Mouse (Mus musculus) gastrocnemius, postnatal 14 days (tissue): ENCODE data around the gene Zfp81. TPM values are rescaled to one million over a fixed set of nuclear protein-coding genes. Genes with fewer than 3 reads are reported as not detected.
"Not testable (repeated sequence)": the region's sequence is repeated elsewhere in the genome, so short reads cannot be mapped to it uniquely, and the experiment has no call there.

ENCODE experiments used
- DNase-seq: peaks from one replicate; pipeline ENCODE4 v3.0.0; 2021; ENCODE audit warnings: mixed read lengths
- intact Hi-C: fragments of 180-260 bp; cut with DNase I; formaldehyde crosslinking; loops from one replicate; pipeline ENCODE4 v1.15.1; 2025; ENCODE audit warnings: low total_unique reads
- long read RNA-seq, 2 experiments: library from polyadenylated mRNA; stranded (forward); transcript quantifications; one replicate each; pipeline ENCODE4 v2.0.0; 2021
- total RNA-seq, 2 experiments: library from RNA; stranded (reverse); gene quantifications; 2 replicates each; pipeline ENCODE4 v1.2.3; 2021

Gene Zfp81
- 1 to 10 TPM; 3.8 TPM for total RNA-seq
- long read RNA-seq, experiment 1, full-length matches to known transcripts, result 1 of 4 reads
- long read RNA-seq, experiment 1, partial matches to known transcripts, result 0 of 4 reads
- long read RNA-seq, experiment 1, other reads (novel, unspliced or antisense), result 3 of 4 reads
- long read RNA-seq, experiment 2, result 0 reads

DNA sequence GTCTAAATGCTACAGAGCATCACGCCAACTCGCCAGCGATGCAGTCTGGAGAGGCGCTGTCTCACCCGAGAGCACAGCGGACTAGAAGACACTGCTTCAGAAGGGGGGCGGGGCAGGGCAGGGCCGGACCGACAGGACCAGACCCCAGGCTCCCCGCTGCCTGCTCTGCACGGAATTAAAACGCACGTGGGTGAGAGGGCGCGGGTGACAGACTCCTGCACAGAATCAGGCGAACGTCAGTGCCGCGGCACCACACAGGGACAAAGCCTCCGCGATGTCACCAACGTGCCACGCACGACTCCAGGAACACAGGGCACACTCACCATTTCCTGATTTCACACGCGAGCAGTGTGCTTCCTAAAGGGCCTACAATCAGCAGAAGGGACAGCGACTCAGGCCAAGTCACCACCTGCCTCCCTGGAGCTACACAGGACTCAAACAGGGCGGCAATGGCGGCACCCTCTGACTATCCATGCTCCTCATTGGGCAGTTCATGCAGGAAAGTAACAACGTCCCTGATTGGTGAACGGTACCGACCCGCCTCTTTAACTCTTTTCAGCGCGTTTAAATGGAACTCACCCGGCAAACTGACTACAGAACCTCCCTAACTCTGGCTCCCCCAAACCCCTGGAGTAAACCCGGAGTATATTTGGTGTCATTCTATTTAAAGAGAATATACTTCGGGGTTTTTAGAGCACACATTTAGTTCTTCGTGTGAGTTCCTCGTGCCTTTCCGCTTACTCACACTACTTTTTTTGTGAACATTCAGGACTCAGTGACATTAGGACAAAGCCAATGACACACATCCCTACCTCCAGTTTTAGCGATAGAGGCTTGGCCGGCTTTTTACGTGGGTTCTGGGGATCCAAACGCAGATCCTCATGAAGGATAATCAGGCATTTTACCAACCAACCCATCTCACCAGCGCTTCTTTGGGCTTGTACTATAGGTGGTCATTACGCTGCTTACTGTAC is at the start of gene Zfp81:
Gene Zfp81, minus strand, starts transcription at position 468 of the 974 bp plus-strand sequence.
- peak; percentile 81 for DNase-seq
- intact Hi-C loops, result no loop called here

DNA sequence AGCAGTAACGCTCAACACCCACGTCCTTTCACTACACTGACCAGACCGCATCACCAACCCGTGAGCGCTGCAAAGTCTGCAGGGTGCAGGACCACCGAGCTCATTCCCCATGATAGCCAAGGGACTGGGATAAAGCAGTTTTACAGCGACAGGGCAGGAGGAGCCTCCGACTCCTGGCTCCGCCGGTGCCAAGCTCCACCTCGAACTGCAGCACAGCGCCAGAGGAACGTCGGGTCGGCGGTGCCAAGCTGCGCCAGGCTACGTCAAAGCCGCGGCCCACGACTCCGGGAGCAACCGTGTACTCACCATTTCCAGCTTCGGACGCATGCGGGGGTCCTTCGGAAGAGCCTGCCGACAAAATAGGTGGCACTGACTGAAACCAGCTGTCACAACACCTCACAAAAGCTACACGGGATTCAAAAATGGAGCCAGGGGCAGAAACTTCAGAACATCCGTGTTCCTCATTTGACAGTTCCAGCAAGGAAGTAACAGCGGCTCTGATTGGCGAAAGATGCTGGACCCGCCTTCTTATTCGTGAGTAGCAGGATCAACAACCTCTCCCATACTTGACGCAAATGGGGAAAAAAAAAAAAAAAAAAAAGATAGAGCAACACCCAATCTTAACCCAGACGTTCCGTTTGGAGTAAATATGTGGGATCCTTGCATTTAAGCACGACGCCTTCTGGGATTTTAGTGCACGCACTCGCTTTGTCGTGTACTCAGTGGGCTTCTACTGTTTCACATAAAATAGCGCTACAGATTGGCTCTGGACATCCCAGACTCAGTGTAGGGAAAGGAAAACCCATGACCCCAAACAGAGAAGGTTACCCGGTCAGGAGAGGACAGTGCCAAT is 35.7 kb upstream of the Zfp81 start, which contains the start of gene Zfp101:
Gene Zfp101, minus strand, starts transcription at position 460 of the 853 bp plus-strand sequence.
- intact Hi-C loops, result no loop called here
- peak; percentile 84 for DNase-seq

DNA sequence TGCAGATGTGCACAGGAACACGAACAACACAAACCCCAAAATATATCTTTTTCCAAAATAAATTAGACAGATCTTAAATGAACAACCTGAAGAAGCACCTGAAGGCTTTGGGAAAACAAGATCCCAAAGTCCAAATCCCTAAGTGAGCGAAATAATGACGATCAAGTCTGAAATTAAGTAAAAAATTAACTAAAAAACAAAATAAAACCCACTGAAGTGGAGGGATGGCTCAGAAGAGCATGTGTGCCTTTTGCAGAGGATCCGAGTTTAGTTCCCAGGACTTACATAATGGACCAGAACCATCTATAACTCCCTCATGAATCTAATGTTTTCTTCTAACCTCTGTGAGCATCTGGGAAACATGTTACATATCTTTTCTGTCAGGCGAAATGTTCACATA is 33.6 kb upstream of the Zfp81 start:
- intact Hi-C loops, result no loop called here

DNA sequence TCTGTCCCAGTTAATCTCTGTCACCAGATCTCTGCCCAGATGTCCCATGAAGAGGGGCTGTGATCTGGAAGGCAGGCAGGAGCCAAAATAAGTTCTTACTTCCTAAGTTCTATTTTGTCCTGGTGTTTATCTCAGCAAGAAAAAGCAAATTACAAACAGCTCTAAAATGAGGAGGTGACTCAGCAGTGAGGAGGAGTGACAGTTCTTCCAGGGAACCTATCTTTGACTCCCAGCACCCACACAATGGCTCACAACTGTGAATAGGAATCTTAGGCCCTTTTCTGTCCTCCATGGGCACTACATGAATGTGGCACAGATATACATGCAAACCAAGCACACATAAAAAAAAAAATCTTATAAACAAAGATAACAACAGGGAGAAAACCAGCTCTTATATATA is 27.0 kb upstream of the Zfp81 start:
- DNase-seq, result no peak
- intact Hi-C loops, result no loop called here

More for the DNA sequence above, 33.6 kb upstream of the Zfp81 start:
- no peak for DNase-seq

DNA sequence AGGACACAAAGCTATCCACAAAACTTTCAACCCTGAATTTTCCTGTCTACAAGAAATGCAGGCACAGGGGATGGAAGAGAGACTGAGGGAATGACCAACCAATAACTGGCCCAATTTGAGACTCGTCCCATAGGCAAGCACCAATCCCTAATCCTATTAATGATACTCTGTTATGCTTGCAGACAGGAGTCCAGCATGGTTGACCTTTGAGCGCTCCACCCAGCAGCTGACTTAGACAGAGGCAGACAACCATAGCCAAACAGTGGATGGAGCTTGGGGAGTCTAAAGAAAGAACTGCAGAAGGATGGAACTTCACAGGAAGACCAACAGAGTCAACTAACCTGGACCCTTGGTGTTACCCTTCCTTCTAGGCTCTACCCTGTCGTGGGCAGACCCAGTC is 14.1 kb upstream of the Zfp81 start:
- intact Hi-C loops, result no loop called here
- DNase-seq, result no peak

DNA sequence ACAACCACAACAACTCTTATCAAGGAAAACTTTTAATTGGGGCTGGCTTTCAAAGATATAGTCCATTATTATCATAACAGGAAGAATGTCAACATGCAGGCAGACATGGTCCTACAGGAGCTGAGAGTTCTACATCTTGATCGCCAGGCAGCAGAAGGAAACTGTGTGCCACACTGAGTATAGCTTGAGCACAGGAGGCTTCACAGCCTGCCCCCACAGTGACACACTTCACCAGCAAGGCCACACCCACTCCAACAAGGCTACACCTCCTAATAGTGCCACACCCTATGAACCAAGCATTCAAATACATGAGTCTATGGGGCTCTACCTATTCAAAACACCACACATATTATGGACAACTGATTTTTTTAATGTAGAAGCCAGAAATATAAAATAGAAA is 5.7 kb downstream of the Zfp81 start:
- DNase-seq, result no peak
- intact Hi-C loops, result no loop called here

DNA sequence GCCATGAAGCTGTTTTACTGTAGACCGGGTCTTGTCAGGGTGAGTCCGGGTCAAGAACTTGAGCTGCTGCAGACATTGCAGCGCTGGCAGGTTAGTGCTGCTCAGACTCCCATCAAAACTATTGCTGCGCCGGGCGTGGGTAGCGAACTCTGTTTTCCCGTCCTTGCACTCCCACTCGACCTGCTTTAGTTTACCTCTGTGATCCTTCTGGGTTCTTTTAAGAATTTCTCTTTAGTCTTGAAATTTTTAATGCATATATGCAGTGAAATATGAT is 68.9 kb downstream of the Zfp81 start:
- DNase-seq, intact Hi-C loops: not testable (repeated sequence)

DNA sequence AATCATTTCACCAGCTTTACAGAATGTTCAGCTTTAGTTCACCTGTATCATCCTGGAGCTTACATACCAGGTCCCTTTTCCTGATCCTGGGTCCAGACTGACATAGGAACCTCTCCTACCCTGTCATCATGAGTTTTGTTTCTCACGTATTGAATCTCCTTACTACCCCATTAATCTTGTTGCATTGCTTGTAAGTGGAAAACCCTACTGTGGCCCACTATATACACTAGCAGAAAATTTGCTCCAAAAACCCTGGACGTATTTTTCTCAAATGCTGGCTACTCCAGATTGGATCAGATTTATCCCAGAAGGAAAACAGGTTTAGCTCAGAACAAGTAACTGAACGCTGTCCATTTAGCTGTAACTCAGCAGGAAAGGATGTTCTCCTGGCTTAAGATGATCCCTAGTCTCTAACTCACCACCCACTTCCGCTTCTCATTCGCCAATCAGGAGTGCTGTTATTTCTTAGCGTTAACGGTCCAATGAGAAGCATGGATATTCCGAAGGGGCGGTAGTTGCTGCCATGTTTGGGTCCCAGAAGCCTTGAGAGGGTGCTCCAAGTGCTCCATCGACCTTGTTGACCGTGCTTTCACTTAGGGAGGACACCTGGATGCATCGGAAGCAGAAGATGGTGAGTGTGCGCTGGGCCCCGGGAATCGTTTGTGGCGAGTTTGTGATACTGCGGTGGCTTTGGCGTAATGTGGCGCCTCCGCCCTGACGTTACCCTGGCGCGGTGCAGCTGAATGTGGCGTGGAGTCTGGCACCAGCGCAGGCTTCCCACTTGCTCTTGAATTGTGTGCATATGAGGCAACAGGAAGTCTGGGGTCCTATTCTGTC is 69.4 kb downstream of the Zfp81 start, which contains the start of gene Zfp955b:
Gene Zfp955b, plus strand, starts transcription at position 506 of the 837 bp plus-strand sequence.
- intact Hi-C loops, result not testable (repeated sequence)

More for the DNA sequence above, 69.4 kb downstream of the Zfp81 start, which contains the start of gene Zfp955b:
- DNase-seq, result not testable (repeated sequence)

Other genes with a start within 250 kb of the Zfp81 start
- gene Morc2b, start 219.2 kb downstream of the Zfp81 start, total RNA-seq, result under 1 TPM; 0.14 to 0.29 TPM
- gene Olfr55, start 190.4 kb downstream of the Zfp81 start, total RNA-seq, result not detected
- not detected for gene Olfr239, start 167.6 kb downstream of the Zfp81 start, total RNA-seq
- gene Olfr1564, start 137.2 kb downstream of the Zfp81 start, total RNA-seq, result under 1 TPM; 0.11 to 0.27 TPM
- gene Zfp955a, start 103.7 kb downstream of the Zfp81 start, total RNA-seq, result 1 to 10 TPM; 4.9 to 5.4 TPM
- gene Olfr63, start 94.2 kb downstream of the Zfp81 start, total RNA-seq, result not detected
- gene Zfp955b, start 69.3 kb downstream of the Zfp81 start, total RNA-seq, result 10 to 100 TPM; 10.9 to 11.9 TPM
- gene Zfp101, start 35.8 kb upstream of the Zfp81 start, total RNA-seq, result 1 to 10 TPM; 4.1 to 4.4 TPM
- gene Actl9, start 74.0 kb upstream of the Zfp81 start, total RNA-seq, result not detected
- 10 to 100 TPM; 17.3 to 19.1 TPM for gene Adamts10, start 165.3 kb upstream of the Zfp81 start, total RNA-seq
- gene Myo1f, start 196.8 kb upstream of the Zfp81 start, total RNA-seq, result 1 to 10 TPM in 1 of 2 experiments, under 1 TPM in 1; 0.93 to 1.4 TPM